Mouse (Mus musculus) olfactory bulb, adult 2 months (tissue): ENCODE results near the gene Nrm.

ENCODE experiments used
- CTCF ChIP-seq: fragments of 200-500 bp; IDR thresholded peaks from 2 replicates; pipeline ENCODE4 v1.5.1; 2012; ENCODE audit warnings: low read depth, mild to moderate bottlenecking, low read length, moderate library complexity; ENCODE audit not compliant: insufficient read depth
- POLR2A ChIP-seq: fragments of 200-500 bp; IDR thresholded peaks from 2 replicates; pipeline ENCODE4 v1.6.1; 2012; ENCODE audit warnings: mild to moderate bottlenecking, low read depth, low read length, moderate library complexity; ENCODE audit not compliant: insufficient read depth

DNA sequence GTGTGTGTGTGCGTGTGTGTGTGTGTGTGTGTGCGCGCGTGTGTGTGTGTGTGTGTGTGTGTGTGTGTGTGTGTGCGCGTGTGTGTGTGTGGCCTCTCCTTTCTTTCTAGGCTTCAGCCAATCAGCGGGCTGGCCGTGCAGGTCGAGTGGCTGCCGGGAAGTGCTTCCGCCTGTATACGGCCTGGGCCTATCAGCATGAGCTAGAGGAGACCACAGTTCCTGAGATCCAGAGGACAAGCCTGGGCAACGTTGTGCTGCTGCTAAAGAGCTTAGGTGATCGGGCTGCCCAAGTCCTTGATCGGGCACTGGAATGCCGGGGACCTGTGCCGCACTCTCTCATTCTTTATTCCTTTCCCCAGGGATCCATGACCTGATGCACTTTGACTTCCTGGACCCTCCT lies 26.6 kb downstream of the Nrm start:
- no peak for TF ChIP-seq CTCF
- TF ChIP-seq POLR2A, result no peak
